Mouse (Mus musculus) limb, embryonic 11.5 days (tissue): ENCODE results near the gene Tmem182. TPM values are rescaled to one million over a fixed set of nuclear protein-coding genes. Genes with fewer than 3 reads are reported as not detected.

Experiments used
- ATAC-seq: fragments of 200-750 bp; cut with Nextera tagmentation; 2 replicates; pipeline ENCODE4 v1.8.0; 2017; ENCODE audit warnings: low read depth; ENCODE audit not compliant: insufficient number of reproducible peaks, low FRiP score, low TSS enrichment
- DNase-seq: peaks from one replicate; pipeline ENCODE4 v3.0.0-alpha.2; 2015; ENCODE audit warnings: low spot score
- H3K27ac ChIP-seq: fragments of 300-500 bp; sonication (generic); replicated peaks from 2 replicates; pipeline ENCODE4 v1.5.1; 2014; ENCODE audit warnings: low read depth, mild to moderate bottlenecking, low read length
- H3K27me3 ChIP-seq: fragments of 300-500 bp; sonication (generic); 2 replicates; pipeline ENCODE4 v1.6.1; 2014; ENCODE audit warnings: mild to moderate bottlenecking, low read length, mixed read lengths; ENCODE audit not compliant: control insufficient read depth, insufficient read depth
- H3K36me3 ChIP-seq: fragments of 300-500 bp; sonication (generic); 2 replicates; pipeline ENCODE4 v1.6.1; 2014; ENCODE audit warnings: mild to moderate bottlenecking, low read length, moderate library complexity, mixed read lengths; ENCODE audit not compliant: control insufficient read depth, insufficient read depth
- H3K4me1 ChIP-seq: fragments of 300-500 bp; sonication (generic); 2 replicates; pipeline ENCODE4 v1.6.1; 2014; ENCODE audit warnings: low read length, mixed read lengths; ENCODE audit not compliant: control insufficient read depth, insufficient read depth
- H3K4me2 ChIP-seq: fragments of 300-500 bp; sonication (generic); 2 replicates; pipeline ENCODE4 v1.6.1; 2014; ENCODE audit warnings: low read depth, mild to moderate bottlenecking, moderate library complexity; ENCODE audit not compliant: severe bottlenecking
- H3K4me3 ChIP-seq: fragments of 300-500 bp; sonication (generic); 2 replicates; pipeline ENCODE4 v1.5.1; 2014; ENCODE audit warnings: low read depth, low read length
- H3K9ac ChIP-seq: fragments of 300-500 bp; sonication (generic); 2 replicates; pipeline ENCODE4 v1.6.1; 2014; ENCODE audit warnings: mild to moderate bottlenecking, low read length
- H3K9me3 ChIP-seq: fragments of 300-500 bp; sonication (generic); 2 replicates; pipeline ENCODE4 v1.6.1; 2016; ENCODE audit warnings: low read length; ENCODE audit not compliant: control insufficient read depth
- WGBS: fragments of 180-500 bp; shearing (Covaris S2); extraction: QIAGEN DNeasy Blood & Tissue Kit; methylation state at CpG from one replicate; pipeline ENCODE4 v1.1.7; 2014; 5-methylcytosine and 5-hydroxymethylcytosine counted together
- polyA plus RNA-seq: library from polyadenylated mRNA; unstranded; fragments of >200 nt; fragmentation: Nextera tagmentation; extraction: Ambion mirVana; gene quantifications from 2 replicates; pipeline ENCODE4 v1.2.1, GENCODE M21; 2014

Gene Tmem182
- polyA plus RNA-seq, 1 experiment from 2014 or later, result 0.11 TPM

GRCm38 (mm10) chr1:40771196-40771970 is 34.0 kb upstream of the Tmem182 start:
- Histone ChIP-seq H3K27ac (no peak overlapping the region), H3K4me1 (no peaks in the 10 kb centered on the region), H3K36me3 (no peaks in the 10 kb centered on the region), H3K4me3 (no peak overlapping the region), H3K9ac (no peak overlapping the region), H3K27me3 (no peaks in the 10 kb centered on the region), H3K4me2 (no peak overlapping the region), H3K9me3 (no peaks in the 10 kb centered on the region)
- DNase-seq (no peak), ATAC-seq (no peak)
- WGBS, result 91% methylated on average over 7 of the region's 7 CpGs

GRCm38 (mm10) chr1:40773234-40773633 is 32.2 kb upstream of the Tmem182 start:
- no peak overlapping the region for H3K27ac ChIP-seq
- H3K4me1 ChIP-seq, result no peaks in the 10 kb centered on the region
- H3K27me3 ChIP-seq, result no peaks in the 10 kb centered on the region
- H3K4me3 ChIP-seq, result no peak overlapping the region
- H3K4me2 ChIP-seq, result no peak overlapping the region
- ATAC-seq, result no peak
- no peaks in the 10 kb centered on the region for H3K36me3 ChIP-seq
- no peaks in the 10 kb centered on the region for H3K9me3 ChIP-seq
- no peak for DNase-seq
- no peak overlapping the region for H3K9ac ChIP-seq
- WGBS, result 93% methylated on average over 5 of the region's 5 CpGs

- Histone ChIP-seq H3K36me3 (no peaks in the 10 kb centered on the region), H3K9me3 (no peaks in the 10 kb centered on the region), H3K27me3 (no peaks in the 10 kb centered on the region), H3K9ac (no peak overlapping the region), H3K4me1 (no peaks in the 10 kb centered on the region), H3K4me3 (no peak overlapping the region), H3K4me2 (no peak overlapping the region), H3K27ac (no peak overlapping the region)
- ATAC-seq, result no peak
- WGBS, result 90% methylated on average over 10 of the region's 10 CpGs
- DNase-seq, result no peak
Measured at GRCm38 (mm10) chr1:40774040-40774439, 31.4 kb upstream of the Tmem182 start.

GRCm38 (mm10) chr1:40776102-40776501 is 29.3 kb upstream of the Tmem182 start:
- Histone ChIP-seq H3K4me1 (no peaks in the 10 kb centered on the region), H3K27me3 (no peaks in the 10 kb centered on the region), H3K9me3 (no peaks in the 10 kb centered on the region), H3K4me2 (no peak overlapping the region), H3K4me3 (no peak overlapping the region), H3K27ac (no peak overlapping the region), H3K36me3 (no peaks in the 10 kb centered on the region), H3K9ac (no peak overlapping the region)
- WGBS, result 67% methylated on average over 2 of the region's 2 CpGs
- DNase-seq, result no peak
- ATAC-seq, result no peak

- 88% methylated on average over 3 of the region's 3 CpGs for WGBS
- DNase-seq (no peak), ATAC-seq (no peak)
- no peaks in the 10 kb centered on the region for H3K4me1 ChIP-seq
- H3K27me3 ChIP-seq, result no peaks in the 10 kb centered on the region
- no peak overlapping the region for H3K4me2 ChIP-seq
- H3K9me3 ChIP-seq, result no peaks in the 10 kb centered on the region
- H3K36me3 ChIP-seq, result no peaks in the 10 kb centered on the region
- H3K4me3 ChIP-seq, result no peak overlapping the region
- H3K9ac ChIP-seq, result no peak overlapping the region
- H3K27ac ChIP-seq, result no peak overlapping the region
Measured at GRCm38 (mm10) chr1:40776763-40777162, 28.6 kb upstream of the Tmem182 start.

- DNase-seq, result no peak
- no peak overlapping the region for H3K4me2 ChIP-seq
- H3K9ac ChIP-seq, result no peak overlapping the region
- no peak overlapping the region for H3K4me3 ChIP-seq
- no peaks in the 10 kb centered on the region for H3K9me3 ChIP-seq
- no peaks in the 10 kb centered on the region for H3K4me1 ChIP-seq
- 88% methylated on average over 7 of the region's 7 CpGs for WGBS
- no peaks in the 10 kb centered on the region for H3K36me3 ChIP-seq
- no peaks in the 10 kb centered on the region for H3K27me3 ChIP-seq
- H3K27ac ChIP-seq, result no peak overlapping the region
- no peak for ATAC-seq
Measured at GRCm38 (mm10) chr1:40783450-40783849, 22.0 kb upstream of the Tmem182 start.

- Histone ChIP-seq H3K4me2 (no peak overlapping the region), H3K9ac (no peak overlapping the region), H3K4me3 (no peak overlapping the region), H3K36me3 (no peaks in the 10 kb centered on the region), H3K4me1 (no peaks in the 10 kb centered on the region), H3K9me3 (no peaks in the 10 kb centered on the region), H3K27me3 (no peaks in the 10 kb centered on the region), H3K27ac (no peak overlapping the region)
- WGBS, result 90% methylated on average over 9 of the region's 9 CpGs
- DNase-seq, result no peak
- no peak for ATAC-seq
Measured at GRCm38 (mm10) chr1:40784306-40784705, 21.1 kb upstream of the Tmem182 start.

GRCm38 (mm10) chr1:40785876-40786445 is 19.4 kb upstream of the Tmem182 start:
- Histone ChIP-seq H3K4me2 (no peak overlapping the region), H3K27ac (no peak overlapping the region), H3K4me3 (no peak overlapping the region), H3K9ac (no peak overlapping the region), H3K27me3 (no peaks in the 10 kb centered on the region), H3K36me3 (no peaks in the 10 kb centered on the region), H3K4me1 (no peaks in the 10 kb centered on the region), H3K9me3 (no peaks in the 10 kb centered on the region)
- DNase-seq, result no peak
- 90% methylated on average over 11 of the region's 11 CpGs for WGBS
- no peak for ATAC-seq
